ENCODE assay signal across 8 mouse cellular contexts in the genomic region with DNA sequence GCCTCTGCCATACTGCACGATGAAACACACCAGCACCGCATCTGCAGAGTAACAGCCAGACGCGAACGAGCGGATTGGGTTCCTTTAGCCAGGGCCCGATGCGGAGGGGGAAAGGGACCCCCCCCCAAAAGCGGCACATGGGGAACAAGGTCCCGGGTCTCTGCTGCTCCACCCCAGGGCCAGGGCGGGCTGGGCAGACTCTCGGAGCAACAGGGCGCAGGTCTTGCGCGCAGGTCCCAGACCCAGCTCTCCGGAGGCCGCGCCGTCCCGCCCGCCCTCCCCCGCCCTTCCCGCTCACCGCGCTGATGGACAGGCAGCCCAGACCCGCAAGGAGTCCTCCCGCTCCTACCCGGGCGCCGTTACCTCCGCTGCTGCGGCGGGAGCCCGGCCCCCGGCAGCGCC. TPM values are rescaled to one million over a fixed set of nuclear protein-coding genes. Genes with fewer than 3 reads are reported as not detected.
DNase-seq lines count a peak whose midpoint lies in the region; ATAC-seq lines count a peak whose summit lies in the region.

No protein-coding gene starts in this region.

- H3K36me3 ChIP-seq in hindbrain, embryonic 11.5 days (ENCODE audit: control insufficient read depth, insufficient read depth, low read length), result no peaks in the 10 kb centered on the region
- H3K36me3 ChIP-seq in macrophage (ENCODE audit: inconsistent target), result no peaks in the 10 kb centered on the region

- no peaks in the 10 kb centered on the region for H3K27me3 ChIP-seq in hindbrain, embryonic 11.5 days (ENCODE audit: control insufficient read depth, insufficient read depth, low read length)

- 0% methylated on average over 12 of the region's 36 CpGs for WGBS in hindbrain, embryonic 11.5 days
- WGBS in macrophage (ENCODE audit: missing documents), result 1% methylated on average over 19 of the region's 36 CpGs

- peak; percentile 45 for ATAC-seq in frontal cortex, adult (ENCODE audit: low TSS enrichment)
- peak; percentile 94 for ATAC-seq in hindbrain, embryonic 11.5 days (ENCODE audit: low FRiP score)

- no peaks in the 10 kb centered on the region for H3K79me2 ChIP-seq in macrophage (ENCODE audit: inconsistent target)

- H3K9me3 ChIP-seq in hindbrain, embryonic 11.5 days (ENCODE audit: control insufficient read depth, low read length), result no peaks in the 10 kb centered on the region

- 0 out of 2 replicates have a peak, but pooled peaks cover 2% of the 10 kb centered on the region for H3K4me1 ChIP-seq in hindbrain, embryonic 11.5 days (replicated peaks; ENCODE audit: control insufficient read depth, insufficient read depth, low read length)

- peak overlapping the region; percentile 68 for H3K9ac ChIP-seq in hindbrain, embryonic 11.5 days (ENCODE audit: low read depth, low read length)

- peak overlapping the region; percentile 61 for H3K4me2 ChIP-seq in hindbrain, embryonic 11.5 days (replicated peaks; ENCODE audit: low read depth, low read length)

- H3K27ac ChIP-seq in hindbrain, embryonic 11.5 days (ENCODE audit: low read depth, low read length), result peak overlapping the region; percentile 85
- no peak overlapping the region for H3K27ac ChIP-seq in macrophage

- H3K4me3 ChIP-seq in hindbrain, embryonic 11.5 days (ENCODE audit: low read depth, low read length), result peak overlapping the region; percentile 76
- H3K4me3 ChIP-seq in macrophage (ENCODE audit: inconsistent target), result peak overlapping the region; percentile 41

- no peak for DNase-seq in frontal cortex, postnatal 25 days (ENCODE audit: low spot score in 2 of 2)
- DNase-seq in right cerebral cortex, postnatal 4 days, result peak; percentile 49
- no peak for DNase-seq in right cerebral cortex, postnatal 14 days
- DNase-seq in hindbrain, embryonic 11.5 days (ENCODE audit: low spot score), result no peak
- no peak for DNase-seq in urinary bladder, adult 18-20 months (ENCODE audit: low spot score in 2 of 2)
- DNase-seq in adrenal gland, adult 8-10 months, result no peak

RNA-seq across cellular contexts. Expression of gene Dyrk3, which starts 0.4 kb away (rescaled TPM):
- polyA plus RNA-seq in hindbrain, embryonic 11.5 days (2014; fragmentation: Nextera tagmentation; extraction: Ambion mirVana), result 10.6 and 11.6 TPM in 2 replicates
- 1 to 10 TPM in 1 of 26 experiments, under 1 TPM in 10, not detected in 15; 0.21 to 1.1 (median 0.33) TPM for total RNA-seq in macrophage (2018; cell fraction: chromatin; rRNA removed)
- total RNA-seq in macrophage (2018; cell fraction: cytosol; rRNA removed), result 1 to 10 TPM in 1 of 26 experiments, under 1 TPM in 25; 0.20 to 1.0 (median 0.42) TPM
- total RNA-seq in macrophage (2018; cell fraction: nucleus; rRNA removed), result 1 to 10 TPM in 3 of 26 experiments, under 1 TPM in 20, not detected in 3; 0.16 to 1.3 (median 0.37) TPM
- polyA plus RNA-seq in macrophage (2018), result 0.30 to 0.75 TPM (median 0.67 TPM) in 3 replicates
- total RNA-seq in adrenal gland, adult 8-10 months (2022), result 1 to 10 TPM; 4.9 to 9.5 (median 6.3) TPM

RNA-seq across cellular contexts. Expression of gene Eif2d, which starts 15.3 kb away (rescaled TPM):
- 53.3 and 54.4 TPM in 2 replicates for polyA plus RNA-seq in hindbrain, embryonic 11.5 days (2014; fragmentation: Nextera tagmentation; extraction: Ambion mirVana)
- total RNA-seq in macrophage (2018; cell fraction: chromatin; rRNA removed), result 10 to 100 TPM in 25 of 26 experiments, 1 to 10 TPM in 1; 9.1 to 48.4 (median 30.4) TPM
- 10 to 100 TPM; 14.9 to 26.3 (median 22.8) TPM for total RNA-seq in macrophage (2018; cell fraction: cytosol; rRNA removed)
- total RNA-seq in macrophage (2018; cell fraction: nucleus; rRNA removed), result 10 to 100 TPM in 25 of 26 experiments, 1 to 10 TPM in 1; 9.1 to 45.7 (median 23.0) TPM
- polyA plus RNA-seq in macrophage (2018), result 15.6 to 17.9 TPM (median 17.7 TPM) in 3 replicates
- total RNA-seq in adrenal gland, adult 8-10 months (2022), result 10 to 100 TPM; 44.9 to 56.7 (median 50.0) TPM

RNA-seq across cellular contexts. Expression of gene Mapkapk2, which starts 40.1 kb away (rescaled TPM):
- polyA plus RNA-seq in hindbrain, embryonic 11.5 days (2014; fragmentation: Nextera tagmentation; extraction: Ambion mirVana), result 39.8 and 43.7 TPM in 2 replicates
- 1,000 to 10,000 TPM in 2 of 26 experiments, 100 to 1,000 TPM in 16, 10 to 100 TPM in 8; 49.4 to 1,356 (median 242) TPM for total RNA-seq in macrophage (2018; cell fraction: chromatin; rRNA removed)
- total RNA-seq in macrophage (2018; cell fraction: cytosol; rRNA removed), result 100 to 1,000 TPM; 131 to 754 (median 228) TPM
- 1,000 to 10,000 TPM in 3 of 26 experiments, 100 to 1,000 TPM in 21, 10 to 100 TPM in 2; 85.5 to 1,231 (median 424) TPM for total RNA-seq in macrophage (2018; cell fraction: nucleus; rRNA removed)
- 87.7 to 156 TPM (median 109 TPM) in 3 replicates for polyA plus RNA-seq in macrophage (2018)
- total RNA-seq in adrenal gland, adult 8-10 months (2022), result 100 to 1,000 TPM; 155 to 174 (median 159) TPM
